Mouse (Mus musculus): ENCODE data around the gene Parvb. TPM values are rescaled to one million over a fixed set of nuclear protein-coding genes. Genes with fewer than 3 reads are reported as not detected.

The Parvb gene
- polyA plus RNA-seq, 3 experiments from 2014 or later, result 0.89 to 2.1 TPM; not detected in 1

- ATAC-seq, result no peak
These were observed 13.7 kb upstream of the Parvb start for GRCm38 (mm10) chr15:84217969-84218782.

DNA sequence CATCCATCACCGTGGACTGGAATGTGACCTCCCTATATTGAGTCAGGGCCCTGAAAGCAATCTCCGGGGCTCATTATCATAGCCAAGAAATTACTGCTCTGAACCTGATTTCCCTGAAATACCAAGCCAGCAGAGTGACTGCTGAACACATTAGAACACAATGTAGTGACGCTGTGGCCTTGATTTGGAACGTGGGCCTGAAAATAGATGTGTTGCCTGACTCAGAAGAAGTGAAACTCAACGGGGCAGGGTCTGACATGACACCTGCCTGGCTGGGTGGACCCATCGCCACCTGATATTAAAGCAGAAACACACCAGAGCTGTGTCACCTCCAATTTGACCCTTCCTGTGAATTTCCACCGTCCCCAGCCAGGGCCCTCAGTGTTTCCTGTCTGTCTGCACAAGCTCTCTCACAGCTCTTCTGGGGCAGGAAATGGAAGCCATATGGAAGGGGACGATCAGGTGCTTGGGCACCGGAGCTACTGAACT lies 13.0 kb upstream of the Parvb start:
- no peak for ATAC-seq

- ATAC-seq, result no peak
These were observed 10.3 kb upstream of the Parvb start for GRCm38 (mm10) chr15:84221539-84221938.

- ATAC-seq, result no peak
These were observed 8.4 kb upstream of the Parvb start for GRCm38 (mm10) chr15:84223423-84223822.

GRCm38 (mm10) chr15:84224779-84225178 lies 7.1 kb upstream of the Parvb start:
- ATAC-seq, result no peak

GRCm38 (mm10) chr15:84226918-84227317 lies 4.9 kb upstream of the Parvb start:
- ATAC-seq, result no peak

GRCm38 (mm10) chr15:84230661-84231060 lies 1.2 kb upstream of the Parvb start:
- no peak for ATAC-seq

DNA sequence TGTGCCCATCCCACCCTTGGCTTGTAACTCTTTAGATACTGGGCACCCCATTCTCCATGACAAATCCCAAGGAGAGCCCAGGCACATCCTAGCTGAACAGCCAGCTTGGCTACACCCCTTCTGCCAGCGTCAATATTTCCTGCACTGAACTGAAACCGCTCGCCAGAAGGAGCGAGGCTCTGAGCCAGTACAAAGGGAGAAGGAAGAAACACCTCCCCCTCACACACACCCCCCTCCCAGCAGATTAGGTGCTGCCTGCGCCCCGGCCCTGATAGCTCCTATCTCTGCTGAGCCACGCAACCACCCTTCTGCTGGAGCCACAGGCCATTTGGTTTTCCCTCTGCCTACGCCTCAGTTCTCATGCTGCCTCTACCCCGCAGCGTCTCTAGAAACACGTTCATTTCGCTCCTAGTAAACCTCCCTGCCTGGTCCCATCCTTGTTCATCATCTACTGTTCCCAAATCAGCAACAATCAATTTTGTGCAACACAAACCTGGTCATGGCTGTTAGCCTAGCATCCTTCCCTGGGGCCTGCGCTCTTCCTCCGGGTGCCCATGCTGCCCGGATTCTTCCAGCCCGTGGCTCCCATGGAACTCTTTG lies 630 bp upstream of the Parvb start:
- no peak for ATAC-seq

GRCm38 (mm10) chr15:84232609-84233008 lies 766 bp downstream of the Parvb start:
- ATAC-seq, result no peak

- no peak for ATAC-seq
These were observed 3.1 kb downstream of the Parvb start for GRCm38 (mm10) chr15:84234794-84235581.

DNA sequence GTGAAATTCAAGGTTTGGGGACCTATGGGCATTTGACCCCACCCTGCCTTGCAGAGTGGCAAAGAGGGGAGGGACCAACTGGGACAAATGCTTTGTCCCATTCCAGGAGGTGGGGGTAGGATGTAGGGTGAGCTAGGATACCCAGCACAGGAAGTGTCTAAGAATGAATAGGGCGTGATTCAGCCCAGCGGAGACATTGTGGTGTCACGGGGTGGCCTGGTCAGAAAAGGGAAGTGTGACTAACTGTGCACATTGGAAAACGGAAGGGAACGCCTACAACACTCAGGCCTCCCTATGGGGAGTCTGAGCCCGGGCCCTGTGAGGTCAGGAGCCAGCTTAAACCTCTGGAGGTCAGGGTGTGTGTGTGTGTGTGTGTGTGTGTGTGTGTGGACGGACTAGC lies 3.8 kb downstream of the Parvb start:
- ATAC-seq, result no peak

DNA sequence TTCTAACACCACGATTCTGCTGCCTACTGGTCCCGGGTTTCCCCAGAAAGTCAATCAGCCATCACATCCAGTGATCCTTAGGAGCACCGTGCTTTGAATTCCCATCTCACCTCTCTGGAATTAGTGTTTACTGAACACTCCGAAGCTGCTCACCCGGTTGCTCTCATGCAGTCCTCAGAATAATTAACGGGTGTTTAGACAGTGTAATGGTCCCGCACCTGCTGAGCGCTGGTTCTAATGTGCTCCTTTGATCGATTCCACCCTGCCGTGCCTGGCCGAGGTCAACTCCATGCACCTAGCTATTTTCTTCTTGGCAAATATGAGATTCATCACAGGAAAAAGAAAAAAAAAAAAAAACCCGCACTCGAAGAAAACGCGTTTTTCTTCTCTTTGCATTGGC lies 6.7 kb downstream of the Parvb start:
- no peak for ATAC-seq

- ATAC-seq, result no peak
These were observed 7.2 kb downstream of the Parvb start for GRCm38 (mm10) chr15:84238991-84239401.

DNA sequence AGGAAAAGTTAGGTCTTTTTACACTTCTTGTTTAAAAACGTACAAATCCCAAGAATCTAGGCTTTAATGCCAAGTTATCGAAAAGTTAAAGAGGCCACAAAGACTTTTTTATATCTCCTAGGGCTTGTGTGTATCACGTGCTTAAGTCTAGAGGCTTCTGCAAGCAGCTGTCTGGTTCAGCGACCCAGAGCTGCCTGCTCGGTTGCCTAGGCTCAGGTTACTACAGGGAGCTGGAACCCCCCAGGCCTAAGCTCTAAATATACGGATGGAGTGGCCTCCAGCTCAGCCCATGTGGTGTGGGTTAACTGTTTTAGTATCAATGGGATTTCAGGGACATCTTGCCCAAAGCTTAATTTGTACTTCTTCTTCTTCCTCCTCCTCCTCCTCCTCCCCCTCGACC lies 9.7 kb downstream of the Parvb start:
- ATAC-seq, result no peak

DNA sequence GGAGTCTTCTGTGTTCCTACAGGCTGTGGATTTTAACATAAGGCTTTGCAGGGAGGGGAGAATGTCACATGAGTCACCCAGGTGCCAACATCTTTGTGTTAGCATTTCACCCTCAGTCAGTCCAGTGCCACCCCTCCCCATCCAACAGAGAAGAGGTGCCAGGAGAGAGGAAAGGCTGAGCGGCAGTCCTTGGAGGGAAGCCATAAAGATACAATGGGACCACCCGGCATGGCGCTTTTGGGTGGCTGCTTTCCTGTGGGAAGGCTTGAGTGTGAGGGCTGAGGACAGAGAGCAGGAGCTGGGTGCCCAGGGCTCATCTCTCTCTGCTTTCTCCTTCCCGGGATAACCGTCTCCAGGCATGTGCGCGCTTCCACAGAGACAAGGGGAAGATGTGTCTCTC lies 13.3 kb downstream of the Parvb start:
- ATAC-seq, result no peak

DNA sequence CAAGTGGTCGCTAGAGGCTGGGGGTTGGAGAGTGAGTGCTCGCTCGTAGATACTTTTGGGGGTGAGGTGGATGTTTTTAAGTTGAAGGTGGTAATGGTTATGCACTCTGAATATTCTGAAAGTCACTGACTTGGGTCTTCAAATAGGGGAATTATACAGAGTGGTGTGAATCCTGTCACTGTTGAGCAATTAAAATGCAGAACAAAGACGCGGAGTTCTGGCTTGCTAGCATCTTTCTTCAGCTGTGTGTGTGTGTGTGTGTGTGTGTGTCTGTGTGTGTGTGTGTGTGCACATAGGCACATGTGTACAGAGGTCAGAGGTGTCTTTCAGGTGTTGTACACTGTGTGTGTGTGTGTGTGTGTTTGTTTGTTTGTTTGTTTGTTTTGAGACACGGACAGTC lies 14.4 kb downstream of the Parvb start:
- ATAC-seq, result no peak

DNA sequence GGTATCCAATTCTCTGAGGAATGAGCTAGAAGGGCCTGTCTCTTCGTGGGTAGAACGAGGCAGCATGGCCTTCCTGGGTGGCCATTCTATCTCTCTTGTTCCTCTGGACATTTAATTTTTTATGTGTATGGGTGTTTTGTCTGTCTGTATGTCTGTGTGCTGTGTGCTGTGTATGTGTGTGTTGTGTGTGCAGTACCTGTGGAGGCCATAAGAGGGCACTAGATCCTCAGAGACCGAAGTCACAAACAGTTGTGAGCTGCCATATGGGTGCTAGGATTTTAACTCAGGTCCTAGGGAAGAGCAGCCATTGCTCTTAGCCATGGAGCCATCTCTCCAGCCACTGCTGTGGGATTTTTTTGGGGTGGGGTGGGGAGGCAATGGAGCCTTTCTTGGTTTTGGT lies 15.5 kb downstream of the Parvb start:
- no peak for ATAC-seq

GRCm38 (mm10) chr15:84251227-84251626 lies 19.4 kb downstream of the Parvb start:
- ATAC-seq, result no peak

- no peak for ATAC-seq
These were observed 20.8 kb downstream of the Parvb start for GRCm38 (mm10) chr15:84252645-84253044.

- ATAC-seq, result no peak
These were observed 21.9 kb downstream of the Parvb start for GRCm38 (mm10) chr15:84253757-84254156.

DNA sequence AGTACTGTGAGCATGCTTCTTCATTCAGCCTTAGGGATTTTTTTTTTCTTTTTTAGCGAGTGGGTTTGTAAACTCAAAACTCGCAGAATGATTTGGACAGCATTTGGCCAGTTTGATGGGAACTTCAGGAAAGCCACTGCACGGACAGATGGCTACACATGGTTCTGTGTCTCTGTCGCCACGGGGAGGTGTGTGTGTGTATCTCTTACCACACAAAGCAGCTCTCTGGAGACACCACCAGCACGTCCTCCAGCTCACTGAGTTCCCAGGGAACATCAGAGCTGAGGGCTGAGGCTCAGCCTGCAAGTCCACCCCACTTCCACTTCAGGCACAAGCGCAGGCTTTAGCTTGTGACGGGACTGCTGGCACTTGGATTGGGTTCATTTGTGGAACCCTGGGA lies 22.5 kb downstream of the Parvb start:
- ATAC-seq, result no peak

DNA sequence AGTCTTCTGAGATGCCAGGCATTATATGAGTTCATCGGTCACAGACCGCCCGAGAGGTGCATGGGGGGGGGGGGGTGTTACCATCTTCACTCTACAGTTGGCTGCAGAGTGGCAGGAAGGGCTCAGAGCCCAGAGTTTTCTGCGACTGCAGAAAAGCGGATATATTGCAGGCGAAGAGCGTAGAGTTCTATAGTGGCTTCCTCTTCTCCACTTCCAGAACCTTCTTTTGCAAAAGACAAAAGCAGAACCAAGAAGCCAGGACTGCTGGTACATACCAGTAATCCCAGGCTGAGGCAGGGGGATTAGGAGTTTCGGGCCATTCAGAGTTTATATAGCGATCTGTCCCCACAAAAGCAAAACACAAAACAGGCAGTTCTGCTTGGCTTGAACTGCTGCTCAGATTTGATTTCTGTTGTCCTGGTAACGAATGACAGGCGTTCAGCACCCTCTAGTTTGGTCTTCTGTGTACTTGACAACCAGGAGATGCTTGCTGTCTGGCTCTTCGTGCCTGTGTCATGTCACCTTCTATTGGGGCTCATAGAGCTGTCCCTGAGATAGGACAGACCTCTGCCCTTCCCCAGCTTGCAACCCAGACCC lies 24.5 kb downstream of the Parvb start:
- ATAC-seq, result no peak

DNA sequence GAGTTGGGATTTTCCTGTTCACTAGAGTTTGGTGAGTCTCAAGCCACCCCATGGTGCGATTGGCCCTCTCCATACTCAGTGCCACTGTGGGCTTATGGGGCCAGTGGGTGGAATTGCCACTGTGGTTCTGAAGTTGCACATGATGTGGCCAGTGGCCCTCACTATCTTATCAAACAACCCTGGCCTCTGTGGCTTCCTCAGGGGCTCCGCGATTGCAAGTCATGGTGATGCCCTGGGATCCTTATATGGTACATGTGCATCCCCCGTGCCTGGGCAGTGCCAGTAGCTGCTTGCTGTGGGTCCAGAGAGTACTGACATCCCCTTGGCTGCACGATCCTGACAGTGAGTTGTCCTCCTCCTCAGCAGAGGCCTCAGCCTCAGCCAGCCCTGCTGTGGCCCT lies 25.0 kb downstream of the Parvb start:
- no peak for ATAC-seq

Data from inflammation-experienced regulatory T-cells, adult 6 months (primary cell).